Mouse (Mus musculus): Measurements from ENCODE around the gene Kng1. TPM values are rescaled to one million over a fixed set of nuclear protein-coding genes. Genes with fewer than 3 reads are reported as not detected.

The Kng1 gene
- polyA plus RNA-seq (2017; shearing (Covaris generic)) = not detected

DNA sequence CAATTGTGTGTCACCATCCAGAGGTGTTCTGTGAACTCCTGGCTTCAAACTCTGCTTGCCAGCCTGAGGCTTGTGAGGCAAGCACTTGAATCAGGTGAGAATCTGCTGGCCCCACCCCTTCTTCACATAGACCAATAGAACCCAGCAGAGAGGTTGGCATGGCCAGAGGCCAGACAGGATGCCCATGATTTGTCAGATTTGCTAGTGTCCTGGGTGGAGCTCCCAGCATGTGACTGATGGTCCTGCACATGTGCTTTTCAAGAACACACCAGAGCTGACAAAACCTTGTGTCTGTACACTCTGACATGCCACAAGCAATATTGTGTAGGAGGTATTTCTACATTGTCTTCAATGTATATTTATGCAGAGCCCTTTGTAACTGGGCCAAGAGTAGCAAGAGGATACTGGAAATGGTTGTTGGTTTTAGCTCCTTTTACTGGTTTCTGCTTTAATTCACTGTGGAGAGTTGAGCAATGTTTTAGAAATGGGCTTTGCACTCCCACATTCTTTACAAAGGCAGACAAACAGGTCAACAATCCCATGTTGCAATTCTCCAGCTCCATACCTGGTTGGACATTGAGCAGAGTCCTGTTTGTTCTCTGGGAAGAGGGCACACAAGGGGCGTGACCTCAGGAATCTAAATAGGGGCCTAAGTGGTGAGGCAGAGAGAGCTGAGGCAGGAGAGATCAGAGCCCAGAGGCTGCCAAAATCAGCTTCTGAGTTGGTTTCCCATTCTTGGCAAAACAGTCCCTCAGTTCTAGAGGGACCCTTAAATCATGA, at the start of gene Kng1:
TSS of gene Kng1 (plus strand) at position 198 of the 780 bp plus-strand sequence.

GRCm38 (mm10) chr16:23028966-23029600, 28.6 kb upstream of the Kng1 start, which contains the start of gene Kng2:
Gene Kng2, minus strand, starts transcription at chr16:23029482.

DNA sequence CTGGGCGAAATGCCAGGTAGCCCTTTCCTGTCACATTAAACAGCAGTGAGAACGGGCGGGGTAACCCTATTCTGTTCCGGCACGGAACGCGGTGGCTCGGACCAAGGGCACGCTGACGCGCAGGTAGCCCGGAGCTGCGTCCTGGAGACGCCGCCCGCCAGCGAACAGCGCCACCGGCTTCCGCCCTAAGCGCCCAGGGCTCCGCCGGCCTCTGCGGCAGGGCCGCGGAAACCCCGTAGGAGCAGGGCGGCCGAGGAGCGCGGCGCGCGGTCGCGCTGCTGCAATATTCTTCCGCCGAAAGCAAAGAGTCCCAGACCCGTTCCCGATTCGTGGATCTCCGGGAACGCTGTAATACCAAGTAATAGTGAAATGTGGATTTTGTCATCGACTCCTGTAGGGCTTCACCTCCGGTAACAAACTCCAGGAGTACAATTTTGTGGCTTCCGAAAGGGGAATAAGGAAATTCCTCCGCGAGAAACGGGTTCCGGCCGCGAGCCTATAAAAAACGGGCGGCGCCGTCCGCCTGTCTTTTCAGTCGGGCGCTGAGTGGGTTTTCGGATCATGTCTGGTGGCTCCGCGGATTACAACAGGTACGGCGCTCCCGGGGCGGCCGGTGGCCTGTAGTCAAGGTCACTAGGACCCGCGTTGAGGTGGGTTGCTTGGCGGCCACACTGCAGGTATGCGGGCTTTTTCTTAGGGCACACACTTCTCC, 49.7 kb downstream of the Kng1 start, which contains the start of gene Eif4a2:
TSS of gene Eif4a2 (plus strand) at position 214 of the 712 bp plus-strand sequence.

GRCm38 (mm10) chr16:23127673-23128375, 70.2 kb downstream of the Kng1 start, which contains the start of gene Rfc4:
Gene Rfc4, minus strand, starts transcription at chr16:23127737.

Other genes with a start within 250 kb of the Kng1 start
- gene Crygs, start 246.3 kb upstream of the Kng1 start, polyA plus RNA-seq (2017; shearing (Covaris generic)) = not detected
- gene Tbccd1, start 200.2 kb upstream of the Kng1 start, polyA plus RNA-seq (2017; shearing (Covaris generic)) = 12.6 TPM
- gene Dnajb11, start 200.0 kb upstream of the Kng1 start, polyA plus RNA-seq (2017; shearing (Covaris generic)) = 76.0 TPM
- not detected for gene Ahsg, start 166.6 kb upstream of the Kng1 start, polyA plus RNA-seq (2017; shearing (Covaris generic))
- not detected for gene Fetub, start 139.5 kb upstream of the Kng1 start, polyA plus RNA-seq (2017; shearing (Covaris generic))
- gene Hrg, start 106.8 kb upstream of the Kng1 start, polyA plus RNA-seq (2017; shearing (Covaris generic)) = not detected
- gene Kng2, start 28.4 kb upstream of the Kng1 start, polyA plus RNA-seq (2017; shearing (Covaris generic)) = not detected
- 460 TPM for gene Eif4a2, start 49.6 kb downstream of the Kng1 start, polyA plus RNA-seq (2017; shearing (Covaris generic))
- 14.0 TPM for gene Rfc4, start 69.9 kb downstream of the Kng1 start, polyA plus RNA-seq (2017; shearing (Covaris generic))
- not detected for gene Adipoq, start 88.7 kb downstream of the Kng1 start, polyA plus RNA-seq (2017; shearing (Covaris generic))
- gene St6gal1, start 166.9 kb downstream of the Kng1 start, polyA plus RNA-seq (2017; shearing (Covaris generic)) = 80.7 TPM

Data from naive thymus-derived CD4-positive, alpha-beta T cell, adult 5 months (primary cell).